Mouse (Mus musculus) frontal cortex, adult (tissue): ENCODE data around the gene Vmn1r1.
A peak's percentile ranks its signal among the peaks of the same experiment; 100 is the strongest.
"Not testable (repeated sequence)": the region's sequence is repeated elsewhere in the genome, so short reads cannot be mapped to it uniquely, and the experiment has no call there.

Experiments used
- ATAC-seq: cut with Nextera tagmentation; 2 replicates; pipeline ENCODE4 v1.9.2; 2017; ENCODE audit warnings: mild to moderate bottlenecking, moderate library complexity, mixed read lengths; ENCODE audit not compliant: low TSS enrichment

Vmn1r1 gene

GRCm38 (mm10) chr1:182164386-182164785 lies at the start of gene Vmn1r1:
TSS of gene Vmn1r1 (minus strand) at chr1:182164486.
- no peak for ATAC-seq

DNA sequence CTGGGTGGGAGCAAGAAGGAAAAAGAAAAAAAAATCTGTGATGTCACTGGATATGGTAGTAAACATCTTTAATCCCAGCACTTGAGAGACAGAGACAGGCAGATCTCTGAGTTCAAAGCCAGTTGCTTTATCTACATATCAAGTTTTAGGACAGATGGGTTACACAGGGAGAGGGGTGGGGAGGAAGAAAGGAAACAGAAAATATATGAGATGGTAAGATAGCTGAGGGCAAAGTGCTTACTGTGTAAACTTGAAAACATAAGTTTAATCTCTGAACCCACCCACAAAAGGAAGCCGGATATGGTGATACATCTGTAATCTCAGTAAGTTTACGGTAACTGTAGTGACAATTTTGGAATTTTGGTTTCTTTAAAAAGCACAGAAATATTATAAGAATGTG lies 46.0 kb upstream of the Vmn1r1 start:
- ATAC-seq, result no peak

- ATAC-seq, result no peak
Observed at GRCm38 (mm10) chr1:182192581-182192980, 28.3 kb upstream of the Vmn1r1 start.

DNA sequence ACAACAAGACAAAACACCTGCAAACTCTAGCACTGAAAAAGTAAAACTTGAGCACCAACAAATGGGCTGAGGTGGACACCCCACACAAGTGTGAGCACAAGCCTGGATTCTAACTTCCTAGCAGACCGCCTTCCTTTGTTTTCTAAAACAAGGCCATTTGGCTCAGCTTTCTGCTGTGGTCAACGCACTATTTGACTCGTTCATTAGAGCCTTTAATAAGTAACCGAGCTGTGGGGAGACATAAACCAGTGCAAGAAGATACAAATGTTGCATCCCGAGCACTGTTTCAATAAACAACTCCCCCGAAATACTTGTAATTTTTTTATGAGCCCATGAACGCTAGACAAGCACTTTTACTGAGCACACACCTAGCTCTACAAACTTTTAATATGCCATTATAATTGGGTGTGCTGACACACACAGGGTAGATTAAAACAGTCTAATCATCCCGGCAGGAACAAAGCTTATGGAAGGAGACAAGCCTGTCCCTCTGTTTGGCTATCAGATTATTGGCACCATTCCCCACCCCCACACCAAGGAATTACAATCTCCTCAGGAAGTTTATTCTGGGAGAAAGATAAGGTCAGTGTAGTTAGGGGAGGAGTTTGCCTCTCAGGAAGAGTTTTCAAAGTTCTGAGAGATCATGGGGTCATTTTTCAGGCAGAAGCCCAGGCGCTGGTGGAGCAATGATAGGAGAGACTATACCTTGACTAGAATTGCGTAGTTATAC lies 27.7 kb upstream of the Vmn1r1 start:
- ATAC-seq, result no peak

GRCm38 (mm10) chr1:182191181-182191580 lies 26.9 kb upstream of the Vmn1r1 start:
- ATAC-seq, result no peak

- ATAC-seq, result no peak
Observed at GRCm38 (mm10) chr1:182189669-182190440, 25.6 kb upstream of the Vmn1r1 start.

DNA sequence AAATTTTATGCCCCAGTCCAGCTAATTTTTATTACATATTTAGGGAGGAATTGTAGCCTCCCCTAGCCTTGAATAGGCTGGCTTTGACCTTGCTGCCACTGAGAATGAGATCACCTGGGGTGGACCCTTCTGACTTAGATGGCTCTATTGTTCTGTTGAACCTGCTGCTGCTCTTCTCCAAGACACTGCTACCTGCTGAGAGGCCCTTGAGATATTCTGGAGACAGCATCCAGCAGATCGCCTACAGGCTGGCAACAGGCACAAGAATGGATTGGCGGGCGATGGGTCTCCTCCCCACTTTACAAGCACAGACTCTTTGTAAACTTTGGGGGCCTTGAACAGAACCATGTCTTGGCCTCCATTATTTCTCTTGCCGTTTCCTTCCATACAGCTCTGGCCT lies 18.2 kb upstream of the Vmn1r1 start:
- not testable (repeated sequence) for ATAC-seq

- ATAC-seq, result no peak
Observed at GRCm38 (mm10) chr1:182181456-182182305, 17.4 kb upstream of the Vmn1r1 start.

DNA sequence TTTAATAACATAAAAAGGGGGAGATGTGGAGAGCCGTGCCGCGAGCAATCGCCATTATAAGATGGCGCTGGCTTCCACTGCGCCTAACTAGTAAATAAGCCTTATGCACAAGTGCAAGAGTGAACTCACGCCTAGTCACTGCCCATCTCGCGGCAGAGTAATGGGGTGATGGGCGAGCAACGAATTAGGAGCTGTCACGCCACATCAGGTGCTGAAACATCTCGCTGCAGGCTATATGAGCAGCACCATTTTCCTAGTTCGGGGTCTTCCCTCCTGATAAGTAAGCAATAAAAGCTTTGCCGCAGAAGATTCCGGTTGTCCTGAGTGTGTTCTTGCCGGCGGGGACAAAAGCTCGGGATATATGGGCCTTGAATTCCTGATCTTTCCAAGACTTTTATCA lies 12.7 kb upstream of the Vmn1r1 start:
- ATAC-seq, result not testable (repeated sequence)

DNA sequence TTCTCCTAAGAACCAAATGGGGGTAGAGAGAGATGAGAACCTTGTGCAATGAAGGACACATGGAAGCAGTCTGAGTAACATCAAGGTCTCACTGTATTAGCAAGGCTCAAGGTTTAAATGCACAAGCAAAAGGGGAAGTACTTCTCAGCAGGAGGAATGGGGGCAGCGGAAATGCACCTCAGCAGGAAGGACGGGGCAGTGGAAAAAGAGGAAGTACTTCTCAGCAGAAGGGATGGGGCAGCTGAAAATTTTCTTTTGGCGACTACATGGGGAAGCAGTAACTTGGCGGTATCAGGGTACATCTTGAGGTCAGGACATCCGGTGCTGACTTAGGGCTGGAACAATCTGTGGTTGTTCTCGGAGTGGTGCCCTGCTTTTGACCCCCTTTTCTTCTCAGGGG lies 5.9 kb upstream of the Vmn1r1 start:
- not testable (repeated sequence) for ATAC-seq

DNA sequence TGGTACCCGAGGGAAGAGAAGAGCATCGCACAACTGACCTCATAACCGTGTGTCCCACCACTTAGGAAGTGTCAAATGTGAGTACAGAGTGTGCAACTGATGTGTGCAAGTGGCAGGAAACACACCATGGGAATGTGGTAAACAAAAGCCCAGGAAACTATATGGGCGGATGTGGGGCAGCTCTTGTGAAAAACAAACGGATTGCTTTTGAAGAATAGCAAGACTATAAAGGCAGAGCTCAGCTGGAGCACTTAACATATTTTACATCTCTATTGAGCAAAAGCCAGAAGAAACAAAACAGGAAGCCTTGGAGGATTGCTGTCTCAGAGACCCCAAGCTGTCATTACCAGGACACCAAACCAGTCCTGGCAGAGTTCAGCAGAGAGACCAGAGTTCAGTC lies 1.3 kb downstream of the Vmn1r1 start:
- no peak for ATAC-seq

DNA sequence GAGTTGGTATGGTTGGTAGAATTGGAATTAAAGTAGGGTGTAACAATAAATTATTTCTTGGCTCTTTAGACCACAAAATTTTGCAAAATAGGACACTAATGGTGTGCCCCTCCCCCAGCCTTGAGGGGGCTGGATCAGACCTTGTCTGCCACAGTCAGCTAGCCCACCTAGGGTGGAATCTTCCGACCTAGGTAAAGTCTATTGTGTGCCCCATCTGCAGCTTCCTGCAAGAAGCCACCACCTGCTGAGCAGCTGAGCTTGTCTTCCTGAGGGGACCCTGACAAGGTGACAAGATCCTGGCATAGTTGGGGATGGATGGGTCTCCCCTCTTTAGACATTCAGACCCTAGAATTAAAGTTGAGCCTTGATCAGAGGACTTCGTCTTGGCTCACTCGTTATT lies 4.7 kb downstream of the Vmn1r1 start:
- no peak for ATAC-seq

DNA sequence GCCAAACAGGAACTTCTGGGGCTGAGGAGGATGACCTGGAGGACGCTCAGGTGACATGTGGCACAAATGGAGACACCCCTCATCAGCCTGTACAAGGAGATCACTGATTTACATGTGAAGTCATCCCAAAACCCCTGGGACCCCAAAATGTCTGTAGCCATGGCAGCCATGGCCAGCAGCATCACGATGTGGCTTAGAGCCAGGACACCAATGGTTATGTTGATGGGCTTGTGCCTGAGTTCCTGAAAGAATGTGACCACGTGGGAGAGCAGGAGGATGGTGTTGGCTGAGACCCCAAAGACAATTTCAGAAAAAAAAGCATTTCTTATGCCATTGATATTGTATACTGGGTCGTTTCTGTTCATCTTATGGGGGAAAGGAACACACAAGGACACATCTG lies 6.6 kb downstream of the Vmn1r1 start:
- ATAC-seq, result no peak

GRCm38 (mm10) chr1:182149966-182150365 lies 14.3 kb downstream of the Vmn1r1 start:
- ATAC-seq, result no peak

GRCm38 (mm10) chr1:182148864-182149514 lies 15.3 kb downstream of the Vmn1r1 start:
- no peak for ATAC-seq

- ATAC-seq, result no peak
Observed at GRCm38 (mm10) chr1:182145546-182145945, 18.7 kb downstream of the Vmn1r1 start.

DNA sequence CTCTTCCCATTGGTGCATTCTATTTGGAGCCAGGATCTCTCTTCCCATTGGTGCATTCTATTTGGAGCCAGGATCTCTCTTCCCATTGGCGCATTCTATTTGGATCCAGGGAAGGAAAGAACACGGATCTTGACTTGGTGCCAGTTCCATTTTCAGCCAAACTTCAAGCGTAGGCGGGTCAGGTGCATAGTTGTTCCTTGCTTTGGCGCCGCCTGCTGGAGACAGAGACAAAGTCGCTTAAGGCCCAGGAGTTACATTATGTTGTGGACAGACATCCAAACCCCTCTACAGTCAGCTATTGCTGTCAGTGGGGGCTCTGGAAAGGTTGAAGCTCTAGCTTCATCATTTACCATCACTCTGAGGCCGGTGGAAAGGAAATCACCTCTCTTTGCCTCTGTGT lies 21.0 kb downstream of the Vmn1r1 start:
- no peak for ATAC-seq

DNA sequence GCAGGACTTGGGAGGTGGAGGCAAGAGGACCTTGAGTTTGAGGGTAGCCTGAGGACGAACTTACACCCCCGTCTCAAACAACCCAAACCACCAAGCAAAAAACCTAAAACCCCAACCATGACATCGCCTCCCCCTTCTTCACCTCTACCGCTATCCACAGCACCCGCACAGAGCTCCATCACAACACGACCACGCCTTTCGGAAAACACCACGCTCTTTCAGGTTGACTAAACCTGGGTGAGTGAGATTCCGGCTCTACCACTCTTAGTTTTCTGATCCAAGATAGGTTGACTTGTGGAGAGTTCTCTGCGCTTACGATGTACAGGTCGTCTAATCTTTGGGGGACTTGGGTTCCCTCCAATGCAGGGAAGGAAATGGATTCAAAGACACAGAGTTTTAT lies 21.6 kb downstream of the Vmn1r1 start:
- ATAC-seq, result no peak

GRCm38 (mm10) chr1:182140370-182140769 lies 23.9 kb downstream of the Vmn1r1 start:
- ATAC-seq, result peak; percentile 91

- no peak for ATAC-seq
Observed at GRCm38 (mm10) chr1:182139937-182140336, 24.3 kb downstream of the Vmn1r1 start.

DNA sequence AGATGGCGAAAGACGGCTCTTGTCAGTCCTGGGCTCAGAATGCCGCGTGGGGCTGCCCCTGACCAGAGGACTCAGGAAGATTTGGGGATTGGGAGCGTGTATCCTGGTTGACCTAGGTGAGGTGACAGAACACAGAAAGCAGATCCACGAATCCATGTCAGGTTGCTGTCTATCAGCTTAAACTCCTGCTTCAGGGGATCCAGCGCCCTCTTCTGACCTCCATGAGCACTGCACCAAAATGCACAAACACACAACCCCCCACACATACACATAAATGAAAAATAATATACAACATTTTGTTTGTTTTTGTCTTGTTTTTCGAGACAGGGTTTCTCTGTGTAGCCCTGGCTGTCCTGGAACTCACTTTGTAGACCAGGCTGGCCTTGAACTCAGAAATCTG lies 26.1 kb downstream of the Vmn1r1 start:
- no peak for ATAC-seq
